Mouse (Mus musculus) right cerebral cortex, postnatal 36 days (tissue): ENCODE measurements around the gene Fbxo33.
A peak's percentile ranks its signal among the peaks of the same experiment; 100 is the strongest.

ENCODE experiments used
- DNase-seq, 2 experiments: peaks; one replicate each; pipeline ENCODE4 v3.0.0; 2022; ENCODE audit warnings: low spot score in 2 of 2, mixed read lengths in 1 of 2

Gene Fbxo33

DNA sequence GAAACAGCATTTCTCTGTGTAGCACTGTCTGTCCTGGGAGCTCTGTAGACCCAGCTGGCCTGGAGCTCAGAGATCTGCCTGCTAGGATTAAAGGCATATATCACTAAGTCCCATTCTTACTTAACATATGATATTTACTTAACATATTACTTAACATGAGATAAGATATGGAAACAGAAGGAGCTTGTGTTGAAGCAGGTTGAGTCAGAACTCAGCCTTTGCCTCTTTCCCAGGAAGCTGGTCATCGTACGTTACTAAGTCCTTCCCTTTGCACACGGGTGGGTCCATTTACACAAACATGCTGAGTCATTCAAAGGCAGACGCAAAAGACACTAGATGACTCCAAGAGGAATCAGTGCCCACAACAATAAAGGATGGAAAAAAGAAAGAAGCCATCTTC, 20.8 kb downstream of the Fbxo33 start:
- no peak for DNase-seq

DNA sequence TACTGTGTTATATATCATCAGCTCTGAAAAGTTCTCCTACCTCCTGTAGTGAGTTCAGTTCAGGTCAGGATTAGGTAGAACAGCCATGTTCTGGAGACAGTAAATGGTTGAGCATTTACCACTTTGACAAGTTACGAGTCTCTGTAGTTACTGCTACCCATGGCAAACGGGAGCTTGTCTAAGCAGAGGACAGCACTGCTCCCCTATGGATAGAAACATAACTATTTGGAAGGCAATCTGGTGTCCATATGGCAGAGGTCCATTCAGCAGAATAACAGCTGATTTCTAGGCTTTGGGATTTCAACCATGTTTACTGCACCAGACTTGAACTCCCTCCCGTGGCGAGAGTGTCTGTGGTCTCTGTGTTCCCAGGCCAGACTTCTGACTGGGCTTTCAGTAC, 23.6 kb downstream of the Fbxo33 start:
- no peak for DNase-seq

DNA sequence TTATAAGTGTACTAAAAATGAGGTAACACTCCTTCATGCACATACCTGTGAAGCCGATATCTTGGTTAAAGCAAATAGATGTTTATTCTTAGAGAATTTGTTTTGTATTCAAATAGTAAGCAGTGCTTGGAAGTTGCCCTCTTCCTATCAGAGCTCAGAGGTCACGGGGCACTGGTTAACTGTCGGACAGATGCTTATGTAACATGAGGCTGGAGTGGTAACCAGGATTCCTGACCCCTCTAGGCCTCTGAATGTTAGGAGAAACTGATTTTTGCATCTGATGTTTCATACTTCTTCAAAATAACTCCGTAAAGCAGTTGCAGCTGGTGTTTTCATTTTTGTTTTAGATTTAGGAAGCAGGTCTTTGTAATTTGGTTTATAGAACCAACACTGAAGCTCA, 24.5 kb downstream of the Fbxo33 start:
- no peak for DNase-seq

DNA sequence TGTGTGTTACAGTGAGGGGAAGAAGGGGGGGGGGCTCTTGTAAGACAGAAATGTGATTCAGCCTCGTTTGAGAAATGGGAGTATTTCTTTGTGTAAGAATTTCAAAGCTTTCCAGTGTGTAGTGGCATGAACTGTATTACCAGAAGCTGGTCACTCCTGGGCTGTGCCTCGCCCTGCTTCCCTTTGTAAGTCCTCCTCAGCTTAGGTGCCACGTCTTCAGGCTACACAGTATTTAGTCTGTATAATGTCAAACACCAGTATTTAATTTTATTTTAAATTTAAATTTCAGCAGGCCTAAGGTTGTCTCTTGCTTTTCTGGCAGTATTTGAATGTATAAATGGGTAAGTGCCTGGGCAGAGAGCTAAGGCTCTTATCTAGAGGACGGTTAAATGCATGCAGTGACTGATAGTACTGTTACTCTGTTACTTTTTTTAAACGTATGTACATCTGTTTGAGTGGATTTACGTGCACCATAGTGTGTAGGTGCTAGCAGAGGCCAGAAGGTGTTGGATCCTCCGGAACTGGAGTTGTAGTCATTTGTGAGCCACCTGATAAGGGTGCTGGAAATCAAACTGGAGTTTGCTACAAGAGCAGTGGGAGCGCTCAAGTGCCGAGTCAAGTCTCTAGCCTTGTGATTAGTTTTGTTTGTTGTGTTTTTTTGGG, 25.1 kb downstream of the Fbxo33 start:
- no peak for DNase-seq

DNA sequence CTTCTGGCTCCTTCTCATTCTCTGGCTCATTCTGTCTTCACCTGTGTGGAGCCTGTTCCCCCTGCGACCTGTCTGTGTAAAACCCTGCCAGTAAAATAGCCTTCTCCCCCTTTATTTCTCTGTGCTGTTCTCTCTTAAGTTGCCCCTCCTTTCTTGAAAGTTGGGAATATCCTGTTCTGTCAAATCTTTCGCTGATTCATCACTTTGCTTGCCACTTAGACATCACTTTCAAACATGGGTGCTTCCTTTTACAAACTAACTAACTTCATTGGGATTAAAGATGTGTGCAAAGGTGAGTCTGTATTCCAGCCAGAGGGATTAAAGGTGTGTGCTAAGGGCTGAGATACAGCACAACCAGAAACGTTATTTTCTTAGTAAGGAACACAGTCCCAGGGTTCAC, 25.9 kb downstream of the Fbxo33 start:
- no peak for DNase-seq

DNA sequence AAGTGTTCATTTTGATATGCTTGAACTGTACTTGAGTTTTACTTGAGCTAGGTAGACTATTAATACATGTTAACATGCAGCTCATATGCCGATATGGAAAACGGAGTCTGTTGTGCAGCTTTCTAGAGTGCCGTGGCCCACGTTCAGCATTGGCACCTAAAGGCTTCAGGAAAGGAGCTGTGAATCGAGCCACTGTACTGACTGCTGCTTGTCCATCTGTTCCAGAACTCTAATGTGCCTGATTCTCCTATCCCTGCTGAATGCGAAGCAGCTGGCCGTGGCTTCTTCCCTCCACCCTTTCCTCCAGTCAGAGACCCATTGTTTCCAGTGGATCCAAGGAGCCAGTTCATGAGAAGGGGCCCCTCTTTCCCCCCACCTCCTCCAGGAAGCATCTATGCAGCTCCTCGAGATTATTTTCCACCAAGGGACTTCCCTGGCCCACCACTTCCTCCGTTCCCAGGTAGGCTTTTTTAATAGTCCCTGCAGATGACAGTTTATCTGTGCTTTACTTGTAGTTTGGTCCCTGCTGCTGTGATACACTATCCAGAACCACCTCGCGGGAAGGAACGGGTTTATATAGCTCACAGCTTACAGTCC, 31.3 kb downstream of the Fbxo33 start:
- no peak for DNase-seq

DNA sequence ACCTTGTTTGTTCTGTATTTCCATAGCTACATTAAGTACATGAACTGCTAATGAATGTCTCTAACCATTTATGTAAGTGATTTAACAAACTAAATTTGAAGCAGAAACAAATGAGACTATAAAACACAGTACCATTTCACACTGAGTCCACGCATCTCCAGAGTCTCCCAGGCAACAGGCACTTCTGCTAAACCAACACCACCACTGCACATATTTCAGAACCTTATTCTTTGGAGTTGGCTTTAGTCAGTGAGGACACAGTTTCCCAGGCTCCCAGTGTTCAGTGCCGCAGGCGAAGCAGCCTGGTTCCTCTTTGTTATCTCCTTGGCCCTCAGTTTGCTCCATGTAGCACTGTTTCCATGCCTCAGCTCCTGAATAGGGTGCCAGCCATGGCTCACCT, 41.7 kb downstream of the Fbxo33 start:
- peak; percentile 14 to 50 for DNase-seq

DNA sequence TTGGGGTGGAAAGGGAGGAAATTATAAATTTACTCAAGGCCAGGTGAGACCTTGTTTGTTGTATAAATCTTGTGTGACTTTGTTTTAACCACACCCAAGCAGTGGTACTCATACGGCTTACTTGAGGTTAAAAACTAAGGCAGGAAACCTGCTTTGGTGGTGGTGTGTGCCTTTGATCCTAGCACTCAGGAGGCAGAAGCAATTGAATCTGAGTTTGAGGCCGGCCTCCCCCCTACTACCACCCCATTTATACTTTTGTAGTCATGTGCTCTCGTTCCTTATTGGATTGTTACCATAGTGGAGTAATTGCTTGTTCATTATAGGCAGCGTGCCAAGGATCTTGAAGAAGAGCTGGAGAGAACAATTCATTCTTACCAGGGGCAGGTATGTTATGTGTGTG, 49.6 kb downstream of the Fbxo33 start:
- no peak for DNase-seq

DNA sequence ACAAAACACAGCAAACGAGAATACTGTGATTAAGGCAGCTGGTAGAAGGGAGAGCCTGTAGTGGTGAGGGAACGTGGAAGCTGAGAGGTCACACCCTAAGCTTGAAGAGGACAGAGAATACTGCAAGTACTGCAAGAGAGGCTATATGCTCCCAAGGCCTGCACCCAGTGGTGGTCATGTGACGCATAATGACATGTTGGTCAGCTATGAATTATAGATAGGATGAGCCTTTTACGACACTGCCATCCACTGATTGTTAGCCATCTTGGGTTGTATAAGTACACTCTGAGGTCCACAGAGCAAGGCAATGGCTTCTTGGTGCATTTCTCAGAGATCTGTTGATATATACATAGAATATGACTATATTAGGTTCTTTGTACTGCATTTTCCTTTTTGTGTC, 53.0 kb downstream of the Fbxo33 start:
- no peak for DNase-seq

DNA sequence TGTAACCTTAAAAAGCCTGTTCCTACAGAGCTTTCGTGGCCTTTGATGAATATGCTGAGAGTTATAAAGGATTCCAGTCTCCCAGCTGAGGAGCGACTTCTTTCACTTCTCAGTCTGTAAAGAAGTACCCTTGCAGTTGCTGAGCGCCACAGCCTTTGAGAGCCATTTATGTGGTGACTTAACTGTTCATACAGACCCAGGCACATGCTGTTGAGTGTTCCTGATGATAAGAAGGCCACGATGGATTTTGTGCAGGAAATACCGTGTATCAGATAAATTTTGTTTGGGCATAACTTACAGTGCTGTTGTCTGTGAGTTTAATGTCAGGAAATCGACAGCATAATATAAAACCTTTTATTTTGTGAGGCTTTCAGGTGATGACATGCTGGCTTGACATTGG, 55.0 kb downstream of the Fbxo33 start:
- DNase-seq = no peak

DNA sequence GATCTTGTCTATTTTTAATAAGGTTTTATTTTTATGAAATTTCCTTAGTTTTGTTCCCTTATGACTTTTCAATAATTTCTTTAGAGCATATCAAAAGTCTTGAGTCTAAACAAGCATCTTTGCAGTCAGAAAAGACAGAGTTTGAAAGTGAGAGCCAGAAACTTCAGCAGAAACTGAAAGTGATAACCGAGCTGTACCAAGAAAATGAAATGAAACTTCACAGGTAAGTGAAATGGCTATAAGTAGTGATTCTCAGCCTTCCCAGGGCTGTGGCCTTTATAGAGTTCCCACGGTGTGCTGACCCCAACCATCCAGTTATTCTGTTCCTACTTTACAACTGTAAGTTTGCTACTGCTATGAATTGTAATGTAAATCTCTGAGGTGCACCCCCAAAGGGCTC, 56.7 kb downstream of the Fbxo33 start:
- DNase-seq = no peak

DNA sequence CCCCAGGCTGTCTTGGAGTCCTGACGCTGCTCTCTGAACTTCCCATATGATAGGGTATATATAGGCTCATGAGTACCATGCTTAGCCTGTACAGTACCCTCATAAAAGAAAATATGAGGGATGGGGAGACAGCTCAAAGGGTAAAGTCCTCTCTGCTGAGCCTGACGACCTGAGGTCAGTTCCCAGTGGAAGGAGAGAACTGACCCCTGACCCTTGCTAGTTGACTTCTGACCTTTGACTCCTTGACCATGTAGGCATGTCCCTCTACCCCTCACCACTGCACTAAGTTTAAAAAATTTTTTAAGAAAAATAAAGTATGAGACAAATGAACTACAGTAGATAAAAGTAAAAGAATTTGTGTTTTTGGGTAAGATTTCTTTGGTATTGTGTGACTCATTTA, 58.4 kb downstream of the Fbxo33 start:
- no peak for DNase-seq
